Mouse (Mus musculus) MEL-GATA-1-ER (cell line): Measurements from ENCODE around the gene BC051019.

Experiments used
- DNase-seq: peaks from one replicate; pipeline ENCODE4 v3.0.0-alpha.2; 2012; ENCODE audit warnings: low read depth; ENCODE audit errors: extremely low read depth

Gene BC051019

GRCm38 (mm10) chr7:109723697-109724096 lies at the start of gene BC051019:
Gene BC051019, minus strand, starts transcription at chr7:109723850.
- no peak for DNase-seq

- peak; percentile 57 for DNase-seq
These were observed 48.6 kb upstream of the BC051019 start for GRCm38 (mm10) chr7:109772251-109772650.

DNA sequence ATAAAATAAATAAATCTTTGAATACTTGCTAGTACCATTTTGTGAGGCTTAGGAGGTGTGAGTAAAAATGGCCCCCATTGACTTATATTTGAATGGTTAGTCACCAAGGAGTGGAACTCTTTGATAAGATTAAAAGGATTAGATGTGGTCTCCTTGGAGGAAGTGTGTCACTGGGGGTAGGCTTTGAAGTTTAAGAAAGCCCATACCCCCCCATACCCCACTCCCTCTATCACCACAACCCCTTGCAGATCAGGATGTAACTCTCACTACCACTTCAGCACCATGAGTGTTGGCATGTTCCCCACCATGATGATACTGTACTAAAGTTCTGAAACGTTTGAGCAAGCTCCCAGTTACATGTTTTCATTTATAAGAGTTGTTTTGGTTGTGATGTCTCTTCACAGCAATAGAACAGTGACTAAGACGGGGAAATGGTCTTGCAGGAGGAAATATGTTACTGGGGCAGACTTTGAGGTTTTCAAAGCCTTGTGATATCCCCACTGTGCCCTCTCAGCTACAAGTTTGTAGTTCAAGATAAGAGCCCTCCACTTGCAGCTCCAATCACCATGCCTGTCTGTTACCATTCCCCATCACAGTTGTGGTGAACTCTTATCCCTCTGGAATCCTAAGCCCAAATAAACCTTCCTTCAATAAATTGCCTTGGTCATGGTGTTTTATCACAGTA lies 45.2 kb upstream of the BC051019 start:
- peak; percentile 59 for DNase-seq

DNA sequence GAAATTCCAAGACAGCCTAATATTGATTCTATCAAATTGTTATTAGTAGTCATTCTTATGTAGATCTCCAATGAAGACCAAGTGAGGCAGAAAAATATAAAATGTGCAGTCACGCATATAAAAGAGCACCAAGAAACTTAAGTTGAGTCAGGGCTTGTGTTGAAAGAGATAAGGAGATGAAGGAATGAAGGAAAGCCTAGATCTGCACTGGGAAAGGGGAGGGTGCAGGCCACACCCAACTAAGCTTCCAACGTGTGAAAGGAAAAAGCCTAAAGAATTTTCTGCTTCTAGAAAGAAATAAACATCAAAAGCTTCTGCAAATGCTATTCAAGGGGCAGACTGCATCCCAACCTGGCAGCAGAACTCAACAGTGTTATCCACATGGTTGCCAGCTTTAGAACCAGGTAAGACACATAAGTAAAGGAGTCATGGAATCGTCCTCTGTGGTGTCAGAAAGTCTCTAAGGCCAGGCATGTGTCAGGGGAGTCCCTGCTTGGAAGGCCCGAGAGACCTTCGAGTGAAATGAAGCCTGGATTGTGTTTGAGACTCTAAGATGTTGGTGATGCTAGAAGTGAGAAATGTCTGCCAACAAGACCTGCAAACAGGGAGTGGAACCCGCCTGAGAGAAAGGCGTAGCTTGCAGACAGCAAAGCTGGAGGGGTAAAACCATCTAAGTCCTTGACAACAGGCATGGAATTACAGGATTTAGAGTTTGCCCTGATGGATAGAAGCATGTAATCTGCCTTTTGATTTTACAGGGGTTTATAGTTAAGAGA lies 44.1 kb upstream of the BC051019 start:
- DNase-seq = no peak

- DNase-seq = no peak
These were observed 40.4 kb upstream of the BC051019 start for GRCm38 (mm10) chr7:109764009-109764408.

GRCm38 (mm10) chr7:109756291-109756690 lies 32.6 kb upstream of the BC051019 start:
- DNase-seq = no peak

- DNase-seq = no peak
These were observed 30.4 kb upstream of the BC051019 start for GRCm38 (mm10) chr7:109754034-109754433.

GRCm38 (mm10) chr7:109752008-109752925 lies 28.6 kb upstream of the BC051019 start, which contains the start of gene Tmem9b:
Gene Tmem9b, minus strand, starts transcription at chr7:109752875.
- peak; percentile 27 for DNase-seq

DNA sequence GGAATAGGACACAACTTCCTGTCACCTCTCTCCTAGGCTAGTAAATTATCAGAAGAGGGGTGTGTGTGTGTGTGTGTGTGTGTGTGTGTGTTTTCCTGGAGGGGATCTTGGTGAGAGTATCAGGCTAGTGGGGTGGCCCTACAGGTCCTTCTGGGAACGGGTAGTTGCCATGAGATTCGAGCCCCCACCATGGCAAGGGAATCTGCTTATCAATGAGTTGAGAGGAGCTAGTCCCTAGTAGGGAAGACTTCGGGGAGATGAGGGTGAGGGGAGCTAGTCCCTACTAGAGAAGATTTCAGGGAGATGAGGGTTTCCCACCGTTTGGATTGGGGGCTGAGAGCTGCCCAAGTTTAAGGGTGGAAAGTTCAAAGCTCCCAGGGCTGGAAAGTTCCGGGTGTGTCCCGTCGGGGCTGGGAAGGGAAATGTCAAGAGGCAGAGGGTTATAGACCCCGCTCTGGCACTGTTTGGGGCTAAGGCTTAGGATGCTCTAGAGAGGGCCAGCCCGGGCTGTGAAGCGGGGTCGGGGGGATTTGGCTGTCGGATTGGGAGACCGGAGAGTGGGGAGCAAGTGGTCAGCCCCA lies 27.9 kb upstream of the BC051019 start:
- DNase-seq = peak; percentile 20

DNA sequence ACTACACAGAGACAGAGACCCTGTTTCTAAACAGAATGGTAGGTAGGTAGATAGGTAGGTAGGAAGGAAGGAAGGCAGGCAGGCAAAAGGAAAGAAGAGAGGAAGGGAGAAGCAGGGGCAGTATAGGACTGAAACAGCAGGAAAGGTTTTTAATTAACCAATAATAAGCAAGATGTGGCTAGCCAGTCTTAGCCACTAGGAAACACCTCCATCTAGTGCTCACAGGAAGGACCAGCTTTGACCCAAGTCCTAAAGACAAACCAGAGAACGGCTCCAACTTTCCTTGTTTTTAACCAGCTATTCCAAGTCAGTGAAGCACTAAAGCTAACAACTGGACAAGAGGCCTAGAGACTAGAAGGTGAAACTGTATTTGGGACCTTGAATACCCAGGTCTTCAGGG lies 24.1 kb upstream of the BC051019 start:
- no peak for DNase-seq

DNA sequence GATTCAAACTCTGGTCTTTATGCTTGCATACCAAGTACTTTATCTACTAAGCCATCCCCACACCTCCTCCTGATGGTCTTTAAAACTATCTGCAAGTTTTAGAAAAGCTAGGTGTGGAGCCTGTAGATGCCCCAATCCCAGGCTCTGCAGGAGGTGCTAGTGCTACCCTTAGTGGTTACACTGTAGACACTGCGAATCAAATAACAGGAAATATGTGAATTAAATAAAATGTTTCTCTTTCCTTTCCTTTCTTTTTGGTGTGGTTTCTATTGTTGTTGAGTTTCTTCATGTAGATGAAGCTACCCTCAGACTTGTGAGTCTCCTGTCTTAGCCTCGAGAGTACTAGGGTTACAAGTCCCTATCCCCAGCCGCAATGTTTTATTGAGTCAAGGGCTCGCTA lies 18.1 kb upstream of the BC051019 start:
- DNase-seq = no peak

GRCm38 (mm10) chr7:109741060-109741459 lies 17.4 kb upstream of the BC051019 start:
- DNase-seq = no peak

DNA sequence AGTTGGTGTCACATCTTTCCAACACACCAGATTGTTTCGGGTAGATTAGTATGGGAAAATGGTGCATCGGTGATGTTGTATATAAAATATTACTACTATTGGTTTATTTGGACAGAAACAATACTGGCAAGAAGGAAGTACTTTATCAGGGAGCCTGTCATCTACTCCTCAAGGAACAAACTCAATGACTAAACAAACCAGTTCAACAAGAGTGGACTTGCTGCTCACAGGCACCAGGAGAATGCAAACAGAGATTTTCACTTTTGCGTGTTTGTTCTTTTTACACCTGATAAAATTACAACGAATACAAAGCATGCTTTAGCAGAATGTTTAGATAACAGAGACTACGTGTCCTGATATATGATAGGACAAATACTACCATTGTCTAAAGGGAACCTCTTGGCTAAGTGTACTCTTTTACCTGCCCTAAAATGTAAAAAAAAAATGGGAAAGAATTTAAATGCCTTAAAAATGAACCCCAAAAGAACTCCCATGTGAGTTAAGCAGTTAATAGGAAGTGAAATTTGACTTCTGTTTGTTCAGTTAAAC lies 16.2 kb upstream of the BC051019 start:
- DNase-seq = no peak

- no peak for DNase-seq
These were observed 11.2 kb upstream of the BC051019 start for GRCm38 (mm10) chr7:109734806-109735205.

- no peak for DNase-seq
These were observed 8.0 kb upstream of the BC051019 start, which contains the start of gene Ascl3 for GRCm38 (mm10) chr7:109731626-109732025. Gene Ascl3, minus strand, starts transcription at chr7:109731726.

- no peak for DNase-seq
These were observed 536 bp downstream of the BC051019 start for GRCm38 (mm10) chr7:109723114-109723513.

- DNase-seq = peak; percentile 20
These were observed 1.0 kb downstream of the BC051019 start for GRCm38 (mm10) chr7:109722618-109723017.

- no peak for DNase-seq
These were observed 4.4 kb downstream of the BC051019 start for GRCm38 (mm10) chr7:109719286-109719685.

DNA sequence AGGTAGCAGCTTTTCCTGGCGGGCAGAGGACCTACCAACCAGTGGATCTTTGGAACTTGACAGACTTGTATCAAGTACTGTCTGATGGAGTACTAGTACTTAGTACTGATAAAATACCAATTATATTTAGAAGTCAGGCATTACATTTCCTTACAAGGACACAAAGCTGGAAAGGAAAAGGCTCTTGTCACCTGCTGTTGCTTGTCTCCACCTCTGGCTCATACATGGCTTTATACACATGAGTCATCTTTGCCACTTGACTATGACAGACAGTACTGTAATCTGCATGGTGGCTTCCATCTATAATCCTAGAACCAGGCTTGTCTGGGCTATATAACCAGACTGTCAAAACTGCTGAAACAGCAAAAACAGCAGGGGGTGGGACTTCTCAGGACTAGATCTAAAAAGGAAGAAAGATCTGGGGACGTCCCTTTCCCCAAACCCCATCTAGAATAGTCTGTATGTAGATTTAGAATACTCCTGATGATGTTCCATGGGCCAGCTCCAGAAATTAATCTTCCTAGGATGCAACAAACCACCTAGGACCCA lies 10.1 kb downstream of the BC051019 start:
- DNase-seq = no peak

- no peak for DNase-seq
These were observed 11.5 kb downstream of the BC051019 start for GRCm38 (mm10) chr7:109712198-109712597.

DNA sequence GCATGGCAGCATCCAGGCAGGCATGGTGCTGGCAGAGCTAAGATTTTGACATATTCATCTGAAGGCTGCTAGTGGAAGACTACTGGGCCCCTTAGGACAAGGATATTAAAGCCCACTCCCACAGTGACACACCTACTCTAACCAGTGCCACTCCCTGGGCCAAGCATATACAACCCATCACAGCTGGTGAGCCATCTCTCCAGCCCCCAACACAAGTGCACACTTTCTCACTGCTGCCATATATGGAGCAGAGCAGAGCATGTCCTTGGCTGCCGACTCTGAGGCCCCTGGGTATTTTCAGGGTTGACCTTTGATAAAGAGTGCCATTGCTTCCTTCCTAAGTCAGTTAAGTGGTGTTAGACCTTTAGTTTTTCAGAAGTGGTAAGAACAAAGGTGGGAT lies 13.6 kb downstream of the BC051019 start:
- DNase-seq = no peak
